Mouse (Mus musculus) limb, embryonic 10.5 days (tissue): ENCODE measurements around the gene Gbgt1. TPM values are rescaled to one million over a fixed set of nuclear protein-coding genes. Genes with fewer than 3 reads are reported as not detected.
"Not testable (repeated sequence)": the region's sequence is repeated elsewhere in the genome, so short reads cannot be mapped to it uniquely, and the experiment has no call there.

Experiments used
- DNase-seq: peaks from one replicate; pipeline ENCODE4 v3.0.0-alpha.2; 2017; ENCODE audit warnings: low spot score
- H3K27ac ChIP-seq: fragments of 300-500 bp; sonication (generic); 2 replicates; pipeline ENCODE4 v1.5.1; 2016; ENCODE audit warnings: mild to moderate bottlenecking
- H3K27me3 ChIP-seq: fragments of 300-500 bp; sonication (generic); 2 replicates; pipeline ENCODE4 v1.6.1; 2016; ENCODE audit warnings: low read depth, mild to moderate bottlenecking; ENCODE audit not compliant: poor library complexity, severe bottlenecking
- H3K36me3 ChIP-seq: fragments of 300-500 bp; sonication (generic); 2 replicates; pipeline ENCODE4 v1.6.1; 2016; ENCODE audit warnings: mild to moderate bottlenecking, moderate library complexity
- H3K4me1 ChIP-seq: fragments of 300-500 bp; sonication (generic); 2 replicates; pipeline ENCODE4 v1.6.1; 2016
- H3K4me3 ChIP-seq: fragments of 300-500 bp; sonication (generic); 2 replicates; pipeline ENCODE4 v1.5.1; 2016; ENCODE audit warnings: mild to moderate bottlenecking, moderate library complexity
- H3K9me3 ChIP-seq: fragments of 300-500 bp; sonication (generic); replicated peaks from 2 replicates; pipeline ENCODE4 v1.6.1; 2016; ENCODE audit warnings: mild to moderate bottlenecking
- WGBS: fragments of 180-500 bp; shearing (Covaris S2); methylation state at CpG from one replicate; pipeline ENCODE4 v1.1.7; 2016; 5-methylcytosine and 5-hydroxymethylcytosine counted together
- polyA plus RNA-seq: library from polyadenylated mRNA; unstranded; fragments of >200 nt; fragmentation: Nextera tagmentation; extraction: Ambion mirVana; gene quantifications from 2 replicates; pipeline ENCODE4 v1.2.1, GENCODE M21; 2016

The Gbgt1 gene
- polyA plus RNA-seq, 1 experiment from 2014 or later: not detected

DNA sequence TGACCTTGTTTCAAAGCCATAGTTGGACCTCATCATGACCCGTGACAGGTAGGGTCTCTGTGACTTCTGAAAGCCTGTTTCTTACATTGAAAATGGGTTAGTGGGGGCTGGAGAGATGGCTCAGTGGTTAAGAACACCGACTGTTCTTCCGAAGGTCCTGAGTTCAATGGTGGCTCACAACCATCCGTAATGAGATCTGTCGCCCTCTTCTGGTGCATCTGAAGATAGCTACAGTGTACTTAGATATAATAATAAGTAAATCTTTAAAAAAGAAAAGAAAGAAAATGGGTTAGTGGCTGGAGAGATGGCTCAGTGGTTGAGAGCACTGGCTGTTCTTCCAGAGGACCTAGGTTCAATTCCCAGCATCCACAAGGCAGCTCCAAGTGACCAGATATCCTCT is 14.9 kb downstream of the Gbgt1 start:
- Histone ChIP-seq H3K4me1 (peaks cover 37% of the 10 kb centered on the region), H3K36me3 (peaks cover 12% of the 10 kb centered on the region), H3K27me3 (peaks cover 19% of the 10 kb centered on the region)
- not testable (repeated sequence) for H3K27ac ChIP-seq, H3K9me3 ChIP-seq, H3K4me3 ChIP-seq, DNase-seq
- WGBS: 50% methylated on average over 5 of the region's 5 CpGs

- Histone ChIP-seq H3K36me3 (peaks cover 23% of the 10 kb centered on the region), H3K4me3 (peak within 1 kb of the TSS; percentile 81), H3K27ac (peak within 1 kb of the TSS; percentile 91), H3K4me1 (peaks cover 45% of the 10 kb centered on the region), H3K9me3 (no peaks in the 10 kb centered on the region), H3K27me3 (peaks cover 19% of the 10 kb centered on the region)
- WGBS: under 1% methylated on average over 65 of the region's 71 CpGs
- peak; percentile 85 for DNase-seq
These were observed 16.2 kb downstream of the Gbgt1 start, which contains the start of gene Ralgds for GRCm38 (mm10) chr2:28512798-28513401. Gene Ralgds, plus strand, starts transcription at chr2:28513125.

GRCm38 (mm10) chr2:28513431-28514370 is 17.0 kb downstream of the Gbgt1 start:
- peaks cover 23% of the 10 kb centered on the region for H3K36me3 ChIP-seq
- peak overlapping the region; percentile 91 for H3K27ac ChIP-seq
- WGBS: 8% methylated on average over 47 of the region's 47 CpGs
- DNase-seq: peak; percentile 73
- H3K9me3 ChIP-seq: no peaks in the 10 kb centered on the region
- H3K4me1 ChIP-seq: peaks cover 53% of the 10 kb centered on the region
- H3K4me3 ChIP-seq: peak overlapping the region; percentile 81
- H3K27me3 ChIP-seq: peaks cover 19% of the 10 kb centered on the region

DNA sequence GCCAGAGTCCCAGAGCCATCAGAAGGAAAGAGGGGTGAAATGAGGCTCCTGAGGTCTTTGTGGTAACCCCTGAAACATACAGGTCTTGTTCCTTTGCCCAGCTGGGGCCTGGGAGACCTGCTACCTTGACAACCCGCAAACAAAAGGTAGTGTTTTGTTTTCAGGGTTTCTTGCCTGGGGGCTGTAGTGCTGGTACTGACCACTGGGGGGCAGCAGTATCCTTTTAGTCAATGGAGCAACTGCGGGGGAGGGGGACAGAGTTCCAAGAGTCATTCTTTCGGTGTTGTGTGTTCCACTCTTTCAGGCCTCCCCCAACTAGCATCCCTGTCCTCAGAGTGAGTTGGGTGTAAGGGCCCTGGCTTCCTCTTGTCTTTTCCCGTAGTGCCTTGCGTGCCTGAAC is 17.8 kb downstream of the Gbgt1 start:
- Histone ChIP-seq H3K36me3 (peaks cover 26% of the 10 kb centered on the region), H3K4me3 (peak overlapping the region; percentile 81), H3K27ac (peak overlapping the region; percentile 91), H3K4me1 (peaks cover 58% of the 10 kb centered on the region), H3K27me3 (peaks cover 19% of the 10 kb centered on the region), H3K9me3 (no peaks in the 10 kb centered on the region)
- DNase-seq: peak; percentile 92
- WGBS: 27% methylated on average over 5 of the region's 5 CpGs

GRCm38 (mm10) chr2:28517206-28517909 is 20.7 kb downstream of the Gbgt1 start:
- Histone ChIP-seq H3K4me3 (no peak overlapping the region), H3K4me1 (peaks cover 79% of the 10 kb centered on the region), H3K27me3 (0 out of 2 replicates have a peak, but pooled peaks cover 2% of the 10 kb centered on the region), H3K27ac (no peak overlapping the region), H3K36me3 (peaks cover 35% of the 10 kb centered on the region), H3K9me3 (no peaks in the 10 kb centered on the region)
- peak; percentile 86 for DNase-seq
- WGBS: 47% methylated on average over 5 of the region's 5 CpGs

- peaks cover 73% of the 10 kb centered on the region for H3K4me1 ChIP-seq
- no peak for DNase-seq
- WGBS: 36% methylated on average over 2 of the region's 2 CpGs
- H3K4me3 ChIP-seq: no peak overlapping the region
- no peaks in the 10 kb centered on the region for H3K27me3 ChIP-seq
- no peaks in the 10 kb centered on the region for H3K9me3 ChIP-seq
- H3K27ac ChIP-seq: no peak overlapping the region
- peaks cover 39% of the 10 kb centered on the region for H3K36me3 ChIP-seq
These were observed 21.5 kb downstream of the Gbgt1 start for GRCm38 (mm10) chr2:28518231-28518630.

DNA sequence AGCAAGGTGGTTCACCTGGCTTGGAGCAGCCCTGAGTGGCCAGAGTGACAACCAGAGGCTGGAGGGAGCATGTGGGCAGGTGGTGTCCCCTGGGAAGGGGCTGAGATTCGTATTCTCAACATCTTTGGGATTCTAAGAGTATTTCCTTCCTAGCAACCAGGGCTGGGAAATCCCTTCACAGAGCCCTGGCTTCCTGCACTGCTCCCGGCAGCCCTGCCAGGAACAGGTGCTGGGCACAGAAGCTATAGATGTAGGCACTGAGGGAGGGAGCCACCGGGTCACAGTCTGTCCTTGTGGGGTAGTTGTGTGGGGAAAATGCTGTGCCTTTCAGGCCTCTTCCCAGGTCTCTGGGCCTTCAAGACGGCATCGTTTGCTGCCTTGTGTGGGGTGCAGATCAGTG is 23.9 kb downstream of the Gbgt1 start:
- Histone ChIP-seq H3K36me3 (peaks cover 36% of the 10 kb centered on the region), H3K27me3 (no peaks in the 10 kb centered on the region), H3K9me3 (no peaks in the 10 kb centered on the region), H3K4me3 (no peak overlapping the region), H3K27ac (no peak overlapping the region), H3K4me1 (peaks cover 70% of the 10 kb centered on the region)
- no peak for DNase-seq
- 77% methylated on average over 5 of the region's 5 CpGs for WGBS

DNA sequence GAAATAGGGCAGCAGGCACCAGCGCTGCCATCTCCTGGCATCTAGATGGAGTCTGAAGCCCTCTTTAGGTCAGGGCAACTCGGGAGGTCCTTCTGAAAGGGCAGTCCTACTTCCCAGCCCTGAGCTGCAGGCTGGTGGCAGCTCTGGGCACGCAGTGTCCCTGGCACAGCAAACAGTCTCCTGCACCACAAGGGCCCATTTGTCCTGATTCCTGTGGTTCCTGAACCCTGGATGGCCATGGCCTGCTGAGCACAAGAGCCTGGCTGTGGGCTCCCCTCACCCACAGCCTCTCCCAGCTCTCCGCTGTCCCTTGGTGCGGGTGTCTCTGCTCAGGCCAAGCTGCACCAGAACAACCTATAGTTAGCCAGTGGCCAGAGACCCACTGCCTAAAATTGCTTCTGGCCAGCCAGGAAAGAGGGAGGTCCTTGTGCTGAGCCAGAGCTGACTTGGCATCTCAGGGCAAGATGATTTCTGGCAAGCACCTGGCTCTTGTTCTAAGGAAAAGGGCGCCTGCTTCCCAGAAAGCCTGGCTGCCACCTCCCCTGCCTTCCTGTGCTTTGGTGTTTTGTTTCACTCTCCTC is 25.0 kb downstream of the Gbgt1 start:
- no peak for DNase-seq
- 84% methylated on average over 6 of the region's 6 CpGs for WGBS
- H3K4me1 ChIP-seq: peaks cover 73% of the 10 kb centered on the region
- peaks cover 27% of the 10 kb centered on the region for H3K36me3 ChIP-seq
- H3K9me3 ChIP-seq: no peaks in the 10 kb centered on the region
- H3K27me3 ChIP-seq: no peaks in the 10 kb centered on the region
- H3K4me3 ChIP-seq: no peak overlapping the region
- peak overlapping the region; percentile 8; the same call in 1 of the 2 replicates for H3K27ac ChIP-seq

- H3K4me1 ChIP-seq: peaks cover 73% of the 10 kb centered on the region
- peak overlapping the region; percentile 8; the same call in 1 of the 2 replicates for H3K27ac ChIP-seq
- WGBS: 79% methylated on average over 4 of the region's 4 CpGs
- peaks cover 23% of the 10 kb centered on the region for H3K36me3 ChIP-seq
- H3K9me3 ChIP-seq: no peaks in the 10 kb centered on the region
- H3K4me3 ChIP-seq: no peak overlapping the region
- H3K27me3 ChIP-seq: no peaks in the 10 kb centered on the region
- no peak for DNase-seq
These were observed 25.5 kb downstream of the Gbgt1 start for GRCm38 (mm10) chr2:28522166-28522565.

DNA sequence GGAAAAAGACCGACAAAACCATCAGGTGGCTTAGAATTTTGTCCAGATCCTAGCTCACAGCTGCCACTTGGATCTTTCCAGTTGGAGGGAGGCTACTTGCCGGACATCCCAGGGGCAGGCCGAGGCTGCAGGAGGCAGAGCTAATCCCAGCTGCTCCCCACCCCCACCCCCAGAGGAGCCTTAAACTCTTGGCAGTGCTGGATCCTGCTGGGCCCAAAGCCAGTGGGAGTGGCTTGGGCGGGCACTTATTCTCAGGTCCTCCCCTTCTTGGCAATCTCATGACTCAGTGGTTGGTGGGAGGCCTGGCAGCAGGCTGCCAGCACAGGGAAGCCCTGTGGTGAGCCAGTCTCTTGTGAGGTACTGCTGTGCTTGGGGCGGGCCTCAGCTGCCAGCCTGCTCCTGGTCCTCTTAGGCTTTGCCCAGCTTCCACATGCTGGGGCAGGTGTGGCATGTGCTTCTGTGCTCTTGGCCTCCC is 27.0 kb downstream of the Gbgt1 start:
- DNase-seq: no peak
- Histone ChIP-seq H3K27me3 (no peaks in the 10 kb centered on the region), H3K4me3 (no peak overlapping the region), H3K9me3 (no peaks in the 10 kb centered on the region), H3K27ac (peak overlapping the region; percentile 27), H3K4me1 (peaks cover 69% of the 10 kb centered on the region), H3K36me3 (peaks cover 16% of the 10 kb centered on the region)
- WGBS: 24% methylated on average over 5 of the region's 5 CpGs

DNA sequence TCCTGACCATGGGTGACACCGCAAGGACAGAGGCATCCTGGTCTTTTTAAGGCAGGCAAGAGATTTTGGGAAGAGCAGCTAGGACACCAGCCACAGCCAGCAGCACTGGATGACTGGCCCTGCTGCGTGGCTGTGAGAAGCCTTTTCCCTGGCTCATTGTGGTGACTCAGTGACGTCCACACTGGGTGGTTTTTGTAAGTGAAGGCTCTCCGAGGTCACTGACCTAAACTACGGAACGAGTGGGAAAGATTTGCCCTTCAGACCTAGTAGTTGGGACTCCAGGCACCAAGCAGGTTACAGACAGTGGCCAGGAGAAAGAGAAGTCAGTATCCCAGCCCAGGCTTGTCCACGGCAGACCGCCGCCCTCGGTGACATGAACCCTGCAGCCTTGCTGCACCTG is 27.7 kb downstream of the Gbgt1 start:
- 83% methylated on average over 10 of the region's 10 CpGs for WGBS
- DNase-seq: no peak
- Histone ChIP-seq H3K4me3 (no peak overlapping the region), H3K27me3 (no peaks in the 10 kb centered on the region), H3K4me1 (peaks cover 65% of the 10 kb centered on the region), H3K27ac (peak overlapping the region; percentile 80), H3K9me3 (no peaks in the 10 kb centered on the region), H3K36me3 (peaks cover 14% of the 10 kb centered on the region)

- peak overlapping the region; percentile 6; the same call in 1 of the 2 replicates for H3K4me3 ChIP-seq
- H3K4me1 ChIP-seq: peaks cover 67% of the 10 kb centered on the region
These were observed 28.7 kb downstream of the Gbgt1 start for GRCm38 (mm10) chr2:28525219-28525942.

More at GRCm38 (mm10) chr2:28525219-28525942, 28.7 kb downstream of the Gbgt1 start:
- WGBS: 12% methylated on average over 11 of the region's 11 CpGs
- Histone ChIP-seq H3K27me3 (no peaks in the 10 kb centered on the region), H3K36me3 (peaks cover 12% of the 10 kb centered on the region), H3K9me3 (no peaks in the 10 kb centered on the region), H3K27ac (peak overlapping the region; percentile 80)
- DNase-seq: peak; percentile 56
